ENCODE assay signal across 8 mouse cellular contexts in genomic region chr10:43579381-43580261, GRCm38 (mm10). TPM values are rescaled to one million over a fixed set of nuclear protein-coding genes. Genes with fewer than 3 reads are reported as not detected.
DNase-seq lines count a peak whose midpoint lies in the region; ATAC-seq lines count a peak whose summit lies in the region.

No protein-coding gene starts in this region.

- WGBS in kidney, embryonic 16.5 days = under 1% methylated on average over 49 of the region's 49 CpGs

- peak; percentile 4; the same call in 1 of the 2 replicates for ATAC-seq in granulocyte monocyte progenitor cell, adult 5-6 weeks (replicated peaks; ENCODE audit: poor library complexity, severe bottlenecking)
- peak; percentile 17 for ATAC-seq in kidney, embryonic 16.5 days (ENCODE audit: low FRiP score, low TSS enrichment)
- ATAC-seq in activated CD4-positive, CD25-positive, alpha-beta regulatory T cell, adult 4 months = no peak

- no peaks in the 10 kb centered on the region for H3K27me3 ChIP-seq in kidney, embryonic 16.5 days (ENCODE audit: insufficient read depth, low read length)

- peak overlapping the region; percentile 100 for H3K27ac ChIP-seq in kidney, embryonic 16.5 days (ENCODE audit: low read length)

- H3K9ac ChIP-seq in kidney, embryonic 16.5 days (replicated peaks; ENCODE audit: low read length) = peak overlapping the region; percentile 98

- peak overlapping the region; percentile 91 for H3K4me2 ChIP-seq in kidney, embryonic 16.5 days (replicated peaks; ENCODE audit: low read depth, low read length)

- peak; percentile 32 to 37 for DNase-seq in layer of hippocampus, postnatal 14 days (ENCODE audit: low spot score in 2 of 2)
- DNase-seq in layer of hippocampus, adult 9-10 months (ENCODE audit: low spot score) = no peak
- peak; percentile 71 for DNase-seq in embryo, embryonic 10 days (ENCODE audit: low spot score)
- DNase-seq in lung, postnatal 4 days = peak; percentile 54 to 56
- peak; percentile 65 for DNase-seq in spleen, adult 12 weeks (ENCODE audit: low spot score)

- H3K4me1 ChIP-seq in kidney, embryonic 16.5 days (ENCODE audit: insufficient read depth, low read length) = peaks cover 17% of the 10 kb centered on the region

- H3K36me3 ChIP-seq in kidney, embryonic 16.5 days (ENCODE audit: insufficient read depth, low read length) = peaks cover 24% of the 10 kb centered on the region

- H3K9me3 ChIP-seq in kidney, embryonic 16.5 days (ENCODE audit: low read length) = no peaks in the 10 kb centered on the region

- H3K4me3 ChIP-seq in kidney, embryonic 16.5 days (ENCODE audit: low read length) = peak overlapping the region; percentile 92

RNA-seq across cellular contexts. Expression of gene Cd24a, which starts 1.5 kb away (rescaled TPM):
- total RNA-seq in layer of hippocampus, postnatal 14 days (2021) = 10 to 100 TPM; 31.0 to 42.0 TPM
- 279 and 288 TPM in 2 replicates for total RNA-seq in granulocyte monocyte progenitor cell, adult 5-6 weeks (2014; fragmentation: Nextera tagmentation)
- 385 and 423 TPM in 2 replicates for total RNA-seq in granulocyte monocyte progenitor cell, adult 5-6 weeks (2017)
- polyA plus RNA-seq in kidney, embryonic 16.5 days (2015; fragmentation: Nextera tagmentation; extraction: Ambion mirVana) = 416 and 441 TPM in 2 replicates
- polyA plus RNA-seq in activated CD4-positive, CD25-positive, alpha-beta regulatory T cell, adult 4 months (2017; shearing (Covaris generic)) = 1 to 10 TPM in 1 of 2 experiments, not detected in 1; 6.1 TPM

RNA-seq across cellular contexts. Expression of gene 1700021F05Rik, which starts 38.8 kb away (rescaled TPM):
- total RNA-seq in layer of hippocampus, postnatal 14 days (2021) = 10 to 100 TPM; 49.0 to 49.1 TPM
- total RNA-seq in granulocyte monocyte progenitor cell, adult 5-6 weeks (2014; fragmentation: Nextera tagmentation) = 25.9 and 52.7 TPM in 2 replicates
- total RNA-seq in granulocyte monocyte progenitor cell, adult 5-6 weeks (2017) = 52.1 and 76.1 TPM in 2 replicates
- 75.0 and 78.4 TPM in 2 replicates for polyA plus RNA-seq in kidney, embryonic 16.5 days (2015; fragmentation: Nextera tagmentation; extraction: Ambion mirVana)
- 10 to 100 TPM; 27.3 to 34.2 TPM for polyA plus RNA-seq in activated CD4-positive, CD25-positive, alpha-beta regulatory T cell, adult 4 months (2017; shearing (Covaris generic))

RNA-seq across cellular contexts. Expression of gene Gm9803, which starts 55.7 kb away (rescaled TPM):
- 10 to 100 TPM in 1 of 2 experiments, not detected in 1; 10.7 TPM for total RNA-seq in layer of hippocampus, postnatal 14 days (2021)
- 4.8 and 4.9 TPM in 2 replicates for total RNA-seq in granulocyte monocyte progenitor cell, adult 5-6 weeks (2014; fragmentation: Nextera tagmentation)
- 2.5 and 4.0 TPM in 2 replicates for total RNA-seq in granulocyte monocyte progenitor cell, adult 5-6 weeks (2017)
- 13.8 and 28.9 TPM in 2 replicates for polyA plus RNA-seq in kidney, embryonic 16.5 days (2015; fragmentation: Nextera tagmentation; extraction: Ambion mirVana)
- polyA plus RNA-seq in activated CD4-positive, CD25-positive, alpha-beta regulatory T cell, adult 4 months (2017; shearing (Covaris generic)) = 10 to 100 TPM; 33.4 to 45.0 TPM

Comparison
In these comparisons a context has a peak if more than half of its experiments do, and no peak if none do; other contexts are left out.
1. RNA of gene Cd24a, which starts 1.5 kb away (total RNA-seq): 279 to 423 TPM in granulocyte monocyte progenitor cell, adult 5-6 weeks; 31.0 to 42.0 TPM in layer of hippocampus, postnatal 14 days; every median in the first group is over 4 times any median in the second.